Mouse (Mus musculus): ENCODE data around the gene Ptpru. TPM values are rescaled to one million over a fixed set of nuclear protein-coding genes. Genes with fewer than 3 reads are reported as not detected.
A peak's percentile ranks its signal among the peaks of the same experiment; 100 is the strongest.

The Ptpru gene
- polyA plus RNA-seq, 1 experiment, result 12.1 TPM

DNA sequence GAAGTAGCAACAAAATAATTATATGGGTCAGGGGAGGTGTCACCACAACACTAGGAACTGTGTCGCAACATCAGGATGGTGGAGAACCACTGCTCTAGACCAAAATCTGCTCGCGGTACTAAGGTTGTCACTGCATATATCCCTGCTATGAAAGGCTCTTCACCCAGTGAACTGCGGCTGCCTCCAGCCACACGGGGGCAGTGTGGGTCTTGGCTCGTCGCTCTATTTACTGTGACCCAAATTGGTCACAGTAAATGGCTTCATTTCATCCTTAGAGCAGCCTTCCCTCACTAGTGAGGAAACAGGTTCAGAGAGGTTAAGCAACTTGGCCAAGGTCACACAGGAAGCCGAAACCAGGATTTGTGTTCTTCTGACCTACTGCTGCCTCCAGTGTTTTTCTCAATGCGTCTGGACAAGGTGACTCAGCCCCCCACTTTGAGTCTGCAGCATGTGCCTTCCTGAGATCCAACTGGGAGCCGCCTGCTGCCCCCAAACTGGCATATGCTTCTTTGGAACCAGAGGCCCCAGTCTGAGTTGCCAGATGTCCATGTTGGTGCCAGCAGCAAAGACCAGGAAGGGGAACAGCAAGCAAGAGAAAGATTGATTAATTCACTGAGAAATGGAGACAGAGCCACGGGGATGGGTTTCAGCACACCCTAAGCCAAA, 114.5 kb downstream of the Ptpru start:
- no peaks in the 10 kb centered on the region for H3K27me3 ChIP-seq (ENCODE audit: control insufficient read depth, insufficient read depth, low read length, poor library complexity, severe bottlenecking)
- H3K4me3 ChIP-seq (ENCODE audit: low read depth, low read length), result no peak overlapping the region
- no peaks in the 10 kb centered on the region for H3K36me3 ChIP-seq (ENCODE audit: control insufficient read depth, insufficient read depth, low read length, poor library complexity, severe bottlenecking)
- no peaks in the 10 kb centered on the region for H3K9me3 ChIP-seq (replicated peaks; ENCODE audit: control insufficient read depth, insufficient read depth, low read length, poor library complexity, severe bottlenecking)
- no peak overlapping the region for H3K9ac ChIP-seq (ENCODE audit: low read depth, poor library complexity, severe bottlenecking)
- no peaks in the 10 kb centered on the region for H3K4me1 ChIP-seq (ENCODE audit: control insufficient read depth, insufficient read depth, low read length)
- TF ChIP-seq CTCF (IDR thresholded peaks at IDR 0.05; ENCODE audit: low read depth, low read length) (peak; percentile 84), EP300 (IDR thresholded peaks at IDR 0.05; ENCODE audit: insufficient read depth, low read depth, low read length) (no peak), POLR2A (IDR thresholded peaks at IDR 0.05; ENCODE audit: insufficient read depth, low read length) (no peak)
- H3K27ac ChIP-seq (ENCODE audit: insufficient read depth, low read length), result no peak overlapping the region

DNA sequence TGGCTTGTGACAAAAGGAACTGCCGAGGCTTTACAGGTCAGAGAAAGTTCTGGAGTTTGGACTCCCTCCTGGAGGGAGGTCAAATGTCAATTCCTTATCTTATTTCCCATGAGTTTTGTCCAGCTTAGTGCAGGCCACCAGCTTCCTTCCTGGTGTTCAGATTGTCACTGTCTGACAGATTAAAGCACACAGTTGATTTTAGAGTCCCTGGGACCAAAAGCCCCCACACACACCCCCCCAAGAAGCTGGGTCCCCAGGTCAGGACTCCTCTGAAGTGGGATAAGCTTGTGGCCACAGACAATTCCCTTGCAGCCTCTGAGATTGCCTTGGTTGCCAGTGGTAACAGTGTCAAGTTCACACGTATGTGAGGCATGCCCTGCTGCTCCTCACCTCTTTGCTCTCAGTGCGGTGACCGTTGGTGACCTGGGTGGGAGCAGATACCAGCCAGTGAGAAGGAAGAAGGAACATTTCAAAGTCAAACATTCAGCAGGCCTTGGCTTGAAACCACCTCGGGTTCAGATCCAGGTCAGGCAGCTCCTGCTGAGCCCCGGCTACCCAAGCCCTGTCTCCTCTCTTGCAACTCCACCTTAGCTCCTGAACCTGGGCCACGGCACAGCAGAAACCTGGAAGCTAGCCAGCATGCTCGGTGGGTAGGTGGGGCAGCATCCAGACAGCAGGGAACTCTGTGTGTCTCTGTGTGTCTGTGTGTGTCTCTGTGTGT, 115.8 kb downstream of the Ptpru start:
- H3K27ac ChIP-seq (ENCODE audit: insufficient read depth, low read length), result no peak overlapping the region
- TF ChIP-seq CTCF (IDR thresholded peaks at IDR 0.05; ENCODE audit: low read depth, low read length) (no peak), POLR2A (IDR thresholded peaks at IDR 0.05; ENCODE audit: insufficient read depth, low read length) (no peak), EP300 (IDR thresholded peaks at IDR 0.05; ENCODE audit: insufficient read depth, low read depth, low read length) (no peak)

DNA sequence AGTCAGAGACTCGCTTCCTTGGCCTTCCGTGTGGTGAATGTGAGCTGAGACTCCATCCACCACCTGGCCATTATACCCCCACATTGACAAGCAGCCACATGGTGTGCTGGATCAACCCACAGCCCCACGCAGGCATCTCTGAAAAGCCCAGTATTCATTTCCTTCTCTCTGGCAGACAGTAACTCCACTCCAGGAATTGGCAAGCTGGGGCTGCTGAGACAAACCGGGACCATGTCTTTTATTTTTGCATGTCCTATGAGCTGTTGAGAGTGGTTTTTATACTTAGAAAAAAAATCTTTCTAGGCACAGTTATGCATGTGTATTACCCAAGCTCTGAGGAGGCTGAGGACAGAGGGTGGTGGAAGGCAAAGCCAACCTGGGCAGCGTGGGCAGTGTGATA, 118.9 kb downstream of the Ptpru start:
- Histone ChIP-seq H3K9ac (ENCODE audit: low read depth, poor library complexity, severe bottlenecking) (no peak overlapping the region), H3K4me1 (ENCODE audit: control insufficient read depth, insufficient read depth, low read length) (no peaks in the 10 kb centered on the region), H3K27me3 (ENCODE audit: control insufficient read depth, insufficient read depth, low read length, poor library complexity, severe bottlenecking) (no peaks in the 10 kb centered on the region), H3K36me3 (ENCODE audit: control insufficient read depth, insufficient read depth, low read length, poor library complexity, severe bottlenecking) (no peaks in the 10 kb centered on the region), H3K4me3 (ENCODE audit: low read depth, low read length) (no peak overlapping the region), H3K27ac (ENCODE audit: insufficient read depth, low read length) (no peak overlapping the region), H3K9me3 (replicated peaks; ENCODE audit: control insufficient read depth, insufficient read depth, low read length, poor library complexity, severe bottlenecking) (no peaks in the 10 kb centered on the region)
- TF ChIP-seq EP300 (IDR thresholded peaks at IDR 0.05; ENCODE audit: insufficient read depth, low read depth, low read length) (no peak), CTCF (IDR thresholded peaks at IDR 0.05; ENCODE audit: low read depth, low read length) (no peak), POLR2A (IDR thresholded peaks at IDR 0.05; ENCODE audit: insufficient read depth, low read length) (no peak)

More for the DNA sequence above, 115.8 kb downstream of the Ptpru start:
- no peaks in the 10 kb centered on the region for H3K27me3 ChIP-seq (ENCODE audit: control insufficient read depth, insufficient read depth, low read length, poor library complexity, severe bottlenecking)
- no peaks in the 10 kb centered on the region for H3K36me3 ChIP-seq (ENCODE audit: control insufficient read depth, insufficient read depth, low read length, poor library complexity, severe bottlenecking)
- no peaks in the 10 kb centered on the region for H3K9me3 ChIP-seq (replicated peaks; ENCODE audit: control insufficient read depth, insufficient read depth, low read length, poor library complexity, severe bottlenecking)
- no peak overlapping the region for H3K9ac ChIP-seq (ENCODE audit: low read depth, poor library complexity, severe bottlenecking)
- no peaks in the 10 kb centered on the region for H3K4me1 ChIP-seq (ENCODE audit: control insufficient read depth, insufficient read depth, low read length)
- H3K4me3 ChIP-seq (ENCODE audit: low read depth, low read length), result no peak overlapping the region

Other genes with a start within 250 kb of the Ptpru start
- 15.6 and 17.9 TPM in 2 replicates for gene Mecr, start 5.2 kb upstream of the Ptpru start, polyA plus RNA-seq (2011; ENCODE audit: insufficient read depth, insufficient read length, low read depth, missing spikeins)
- 71.4 and 74.5 TPM in 2 replicates for gene Srsf4, start 35.3 kb upstream of the Ptpru start, polyA plus RNA-seq (2011; ENCODE audit: insufficient read depth, insufficient read length, low read depth, missing spikeins)
- gene Tmem200b, start 83.5 kb upstream of the Ptpru start, polyA plus RNA-seq (2011; ENCODE audit: insufficient read depth, insufficient read length, low read depth, missing spikeins), result not detected in 2 replicates
- not detected in 2 replicates for gene Gm10300, start 236.4 kb upstream of the Ptpru start, polyA plus RNA-seq (2011; ENCODE audit: insufficient read depth, insufficient read length, low read depth, missing spikeins)
- 61.8 and 68.8 TPM in 2 replicates for gene Epb41, start 237.0 kb upstream of the Ptpru start, polyA plus RNA-seq (2011; ENCODE audit: insufficient read depth, insufficient read length, low read depth, missing spikeins)